Mouse (Mus musculus): ENCODE measurements around the gene Cers6.

The Cers6 gene

DNA sequence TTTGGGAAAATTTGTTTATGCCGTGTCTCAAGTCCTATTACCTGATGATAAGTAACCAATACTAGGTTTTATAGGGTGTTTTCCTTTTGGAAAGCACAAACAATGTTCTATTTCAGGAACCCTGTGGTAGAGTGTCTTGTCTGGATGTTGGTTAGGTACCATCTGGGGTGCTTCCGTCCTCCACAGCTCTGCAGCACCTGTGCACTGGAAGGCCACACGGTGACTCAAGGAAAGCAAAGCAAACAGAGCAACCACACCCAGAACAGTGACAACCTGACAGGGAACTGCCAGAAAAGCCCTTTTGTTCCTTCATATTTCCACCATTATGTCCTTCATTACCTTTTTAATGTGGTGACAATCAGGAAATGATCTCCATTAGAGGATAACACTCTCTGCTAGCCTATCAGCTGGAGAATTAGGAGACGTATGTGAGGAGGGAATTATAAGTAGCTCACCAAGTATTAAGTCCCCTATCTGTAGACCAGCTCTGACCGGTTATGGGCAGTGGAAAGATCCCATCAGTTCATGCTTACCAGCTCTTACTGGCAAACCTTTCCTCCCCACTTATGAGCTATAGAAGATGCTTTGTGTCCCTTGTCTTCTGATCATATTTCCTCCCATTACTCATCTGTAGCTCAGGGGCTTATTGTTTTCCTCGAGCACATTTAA lies 158.7 kb downstream of the Cers6 start:
- no peak for DNase-seq (ENCODE audit: low spot score)

DNA sequence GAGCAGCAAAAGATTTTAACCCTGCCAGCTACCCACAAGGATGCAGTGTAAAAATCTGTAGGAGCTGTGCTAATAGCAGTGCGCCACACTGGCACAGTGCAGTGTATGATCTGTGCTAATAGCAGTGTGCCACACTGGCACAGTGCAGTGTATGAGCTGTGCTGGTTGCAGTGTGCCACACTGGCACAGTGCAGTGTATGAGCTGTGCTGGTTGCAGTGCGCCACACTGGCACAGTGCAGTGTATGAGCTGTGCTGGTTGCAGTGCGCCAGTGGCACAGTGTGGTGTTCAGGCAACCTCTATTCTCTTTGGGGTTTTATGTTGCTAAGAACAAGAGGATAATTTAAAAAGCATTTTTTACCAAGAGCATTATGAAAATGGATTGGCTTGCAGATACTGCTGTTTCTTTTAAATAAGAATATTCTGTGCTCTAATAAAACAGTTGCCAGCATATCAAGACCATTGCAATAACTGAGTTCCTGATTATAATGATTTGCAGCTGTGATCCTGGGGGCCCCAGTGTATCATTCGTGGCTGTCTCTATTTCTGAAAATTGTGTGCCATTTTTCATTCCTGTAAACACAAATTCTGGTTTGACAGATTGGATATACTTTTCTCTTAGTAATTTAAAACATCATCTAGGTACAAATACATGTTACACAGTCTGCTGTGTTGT lies 159.5 kb downstream of the Cers6 start:
- no peak for DNase-seq (ENCODE audit: low spot score)

- DNase-seq (ENCODE audit: low spot score), result no peak
These were observed 160.3 kb downstream of the Cers6 start for GRCm38 (mm10) chr2:69021516-69021915.

- DNase-seq (ENCODE audit: low spot score), result no peak
These were observed 163.6 kb downstream of the Cers6 start for GRCm38 (mm10) chr2:69024856-69025255.

- no peak for DNase-seq (ENCODE audit: low spot score)
These were observed 171.3 kb downstream of the Cers6 start for GRCm38 (mm10) chr2:69032562-69032961.

GRCm38 (mm10) chr2:69035457-69035856 lies 174.2 kb downstream of the Cers6 start:
- no peak for DNase-seq (ENCODE audit: low spot score)

DNA sequence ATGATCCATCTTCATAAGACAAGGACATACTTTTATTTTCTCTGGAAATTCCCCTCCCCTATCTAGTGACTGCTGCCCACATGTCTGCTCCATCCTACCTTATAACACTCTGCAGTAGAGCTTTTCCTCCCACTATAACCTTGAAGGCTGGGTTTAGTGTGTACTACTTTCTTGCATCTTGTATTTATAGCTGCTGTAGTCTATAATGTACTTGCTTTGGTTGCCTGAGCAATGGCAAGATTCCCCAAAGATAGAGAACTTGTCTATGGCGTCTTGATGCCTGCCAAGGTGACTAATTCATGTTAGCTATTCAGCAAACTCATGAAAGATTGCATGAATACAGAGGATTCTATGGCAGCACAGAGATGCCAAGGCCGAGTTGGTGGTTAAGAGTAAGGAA lies 176.1 kb downstream of the Cers6 start:
- DNase-seq (ENCODE audit: low spot score), result no peak

GRCm38 (mm10) chr2:69042327-69043106 lies 181.3 kb downstream of the Cers6 start:
- no peak for DNase-seq (ENCODE audit: low spot score)

DNA sequence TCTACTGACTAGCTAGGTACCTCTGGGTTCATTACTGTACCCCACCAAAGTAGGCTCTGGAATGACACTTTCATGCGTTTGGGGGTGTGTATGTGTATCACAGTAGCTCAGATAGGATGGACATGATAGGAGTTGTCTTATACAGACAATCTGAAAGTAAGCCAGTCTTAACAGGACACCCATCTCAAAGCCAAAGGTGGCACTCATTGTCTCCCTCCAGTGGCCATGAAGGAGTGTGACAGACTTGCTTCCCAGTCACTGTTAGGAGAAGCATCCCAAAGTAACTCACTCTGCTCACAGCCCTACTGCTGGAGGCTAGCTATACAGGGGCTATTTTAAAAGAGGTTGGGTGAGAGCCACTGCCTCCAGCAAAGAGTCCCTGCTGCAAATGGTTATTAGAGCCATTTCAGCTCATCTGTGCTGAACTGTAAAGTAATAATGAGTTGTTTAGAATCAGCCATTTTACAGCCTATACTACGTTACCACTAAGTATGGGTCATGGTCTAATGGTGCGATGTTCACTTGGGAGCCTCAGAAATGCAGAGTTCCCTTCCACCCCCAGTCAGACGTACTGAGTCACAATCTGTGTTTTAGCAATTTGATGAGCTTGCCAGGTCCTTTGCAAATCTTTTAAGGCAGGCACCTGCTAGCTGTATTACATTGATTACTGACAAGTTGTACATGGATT lies 182.3 kb downstream of the Cers6 start:
- no peak for DNase-seq (ENCODE audit: low spot score)

GRCm38 (mm10) chr2:69045926-69046325 lies 184.7 kb downstream of the Cers6 start:
- no peak for DNase-seq (ENCODE audit: low spot score)

DNA sequence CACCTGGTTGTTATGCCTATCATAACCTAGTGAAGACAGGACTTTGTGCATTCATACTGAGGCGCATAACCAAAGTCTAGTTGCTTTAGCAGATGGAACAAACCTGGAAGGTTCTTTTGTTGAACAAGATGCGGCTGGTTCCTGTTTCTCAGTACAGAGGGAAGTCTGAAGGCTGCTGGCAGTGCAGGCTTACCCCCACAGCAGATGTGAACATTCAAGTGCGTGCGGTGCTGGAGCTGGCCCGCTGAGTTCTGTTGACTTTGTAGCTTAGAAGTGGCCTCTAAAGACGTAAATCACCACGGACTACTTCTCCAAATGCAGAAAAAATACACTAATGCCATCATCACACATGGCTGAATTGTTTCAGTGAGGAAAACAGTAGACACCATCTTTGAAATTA lies 186.1 kb downstream of the Cers6 start:
- no peak for DNase-seq (ENCODE audit: low spot score)

DNA sequence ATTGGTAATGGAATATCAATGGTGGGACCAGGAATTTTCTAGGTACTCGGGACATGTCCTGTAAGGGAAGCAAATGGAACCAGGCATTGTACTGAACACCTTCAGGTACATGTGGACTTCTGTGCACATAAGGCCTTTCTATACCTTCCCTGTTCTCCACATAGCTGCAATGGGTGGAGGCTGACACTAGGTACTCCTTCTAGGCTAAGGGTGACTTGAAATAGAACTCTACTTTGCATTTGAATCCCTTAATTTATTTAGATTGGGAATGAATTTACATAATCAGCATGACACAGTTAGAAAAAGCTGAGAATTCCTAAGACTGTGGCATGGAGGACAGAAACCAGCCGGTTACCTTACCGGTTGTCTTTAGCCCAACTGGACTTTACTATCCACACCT lies 186.6 kb downstream of the Cers6 start:
- DNase-seq (ENCODE audit: low spot score), result no peak

GRCm38 (mm10) chr2:69049179-69049578 lies 187.9 kb downstream of the Cers6 start:
- DNase-seq (ENCODE audit: low spot score), result no peak

DNA sequence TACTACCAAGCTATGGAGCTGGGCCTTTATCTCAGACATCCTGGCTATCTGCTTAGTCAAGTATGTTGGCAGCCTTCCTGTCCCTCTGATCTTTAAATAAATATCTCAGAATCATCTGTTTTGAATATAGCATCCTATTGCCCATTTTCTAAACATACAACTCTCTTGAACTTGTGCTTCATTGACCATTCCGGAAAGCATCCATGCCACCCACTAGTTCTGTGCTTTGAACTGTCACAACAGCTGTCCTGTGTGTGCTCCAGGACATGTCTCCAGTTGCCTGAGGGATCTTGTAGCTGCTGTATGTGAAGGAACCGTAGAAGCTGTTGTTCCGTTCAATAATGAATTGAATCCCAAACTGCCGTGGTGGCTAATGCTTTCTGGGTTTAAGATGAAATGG lies 188.9 kb downstream of the Cers6 start:
- no peak for DNase-seq (ENCODE audit: low spot score)

GRCm38 (mm10) chr2:69051596-69051995 lies 190.4 kb downstream of the Cers6 start:
- DNase-seq (ENCODE audit: low spot score), result no peak

GRCm38 (mm10) chr2:69053210-69053858 lies 192.1 kb downstream of the Cers6 start:
- DNase-seq (ENCODE audit: low spot score), result no peak

DNA sequence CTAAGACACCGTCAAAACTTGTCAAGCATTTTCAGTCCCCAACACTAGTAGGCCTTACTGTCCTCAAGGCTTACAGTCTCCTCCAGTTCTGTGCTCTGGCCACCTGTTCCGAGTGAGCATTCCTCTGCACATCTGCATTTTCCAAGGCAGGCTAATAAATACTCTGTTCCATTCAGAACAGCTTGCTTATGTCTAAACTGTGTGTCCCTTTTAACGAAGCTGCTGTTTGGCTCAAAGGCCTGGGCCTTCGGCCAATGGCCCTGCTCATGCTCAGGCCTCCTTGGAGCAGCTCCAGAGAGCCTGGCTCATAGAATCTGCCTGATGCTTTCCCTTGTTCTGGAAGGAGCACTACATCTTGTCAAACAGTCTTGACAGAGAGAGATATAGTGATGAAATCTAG lies 193.0 kb downstream of the Cers6 start:
- DNase-seq (ENCODE audit: low spot score), result no peak

DNA sequence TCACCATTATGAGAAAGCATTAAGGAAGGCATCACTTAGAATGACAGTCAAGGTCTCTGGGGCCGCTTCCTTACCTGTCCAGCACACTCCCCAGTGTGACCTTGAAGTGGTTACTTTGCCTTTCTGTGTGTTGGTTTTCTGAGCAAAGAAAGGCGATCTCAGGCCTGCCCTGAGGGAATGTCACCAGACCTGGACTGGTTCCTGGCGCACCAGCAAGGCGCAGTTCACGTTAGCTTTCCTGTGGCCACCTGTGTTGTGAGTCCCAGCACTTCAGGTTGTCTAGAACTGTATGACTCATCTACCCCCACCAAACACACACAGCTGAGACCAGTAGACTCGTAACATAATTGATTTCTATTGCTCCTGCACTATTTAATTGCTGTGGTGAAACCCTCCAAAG lies 193.9 kb downstream of the Cers6 start:
- no peak for DNase-seq (ENCODE audit: low spot score)

GRCm38 (mm10) chr2:69061313-69061712 lies 200.1 kb downstream of the Cers6 start:
- no peak for DNase-seq (ENCODE audit: low spot score)

- no peak for DNase-seq (ENCODE audit: low spot score)
These were observed 200.9 kb downstream of the Cers6 start for GRCm38 (mm10) chr2:69061910-69062689.

DNA sequence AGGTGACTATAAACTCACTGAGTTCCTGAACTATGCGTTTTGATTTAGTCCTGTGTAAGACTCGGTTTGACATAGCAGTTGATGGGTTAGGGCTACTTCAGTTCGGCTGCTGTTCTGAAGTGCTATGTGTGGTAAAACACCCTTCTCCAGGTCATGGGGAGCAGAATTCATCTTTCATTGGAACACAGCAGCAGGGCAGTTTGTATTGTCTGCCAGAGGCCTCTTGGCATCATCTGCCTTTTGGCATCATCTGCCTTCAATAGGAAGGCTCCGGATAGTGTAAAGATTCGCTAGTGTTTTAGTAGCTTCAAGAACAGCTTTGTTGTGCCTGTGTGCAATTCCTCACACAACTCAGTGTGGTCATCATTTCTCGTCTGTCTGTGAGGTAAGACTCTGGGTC lies 203.5 kb downstream of the Cers6 start:
- DNase-seq (ENCODE audit: low spot score), result no peak

All from spleen, adult 12 weeks (tissue).